Mouse (Mus musculus) embryonic fibroblast, embryonic 13.5 days (primary cell): Measurements from ENCODE around the gene Slc4a10.

ENCODE experiments used
- CTCF ChIP-seq: IDR thresholded peaks from 2 replicates; pipeline ENCODE4 v1.5.1; 2011; ENCODE audit warnings: mild to moderate bottlenecking, control low read depth, low read length, moderate library complexity, borderline replicate concordance; ENCODE audit not compliant: insufficient read depth
- POLR2A ChIP-seq: IDR thresholded peaks from 2 replicates; pipeline ENCODE4 v1.6.1; 2011; ENCODE audit warnings: low read depth, mild to moderate bottlenecking, control low read depth, low read length, moderate library complexity

DNA sequence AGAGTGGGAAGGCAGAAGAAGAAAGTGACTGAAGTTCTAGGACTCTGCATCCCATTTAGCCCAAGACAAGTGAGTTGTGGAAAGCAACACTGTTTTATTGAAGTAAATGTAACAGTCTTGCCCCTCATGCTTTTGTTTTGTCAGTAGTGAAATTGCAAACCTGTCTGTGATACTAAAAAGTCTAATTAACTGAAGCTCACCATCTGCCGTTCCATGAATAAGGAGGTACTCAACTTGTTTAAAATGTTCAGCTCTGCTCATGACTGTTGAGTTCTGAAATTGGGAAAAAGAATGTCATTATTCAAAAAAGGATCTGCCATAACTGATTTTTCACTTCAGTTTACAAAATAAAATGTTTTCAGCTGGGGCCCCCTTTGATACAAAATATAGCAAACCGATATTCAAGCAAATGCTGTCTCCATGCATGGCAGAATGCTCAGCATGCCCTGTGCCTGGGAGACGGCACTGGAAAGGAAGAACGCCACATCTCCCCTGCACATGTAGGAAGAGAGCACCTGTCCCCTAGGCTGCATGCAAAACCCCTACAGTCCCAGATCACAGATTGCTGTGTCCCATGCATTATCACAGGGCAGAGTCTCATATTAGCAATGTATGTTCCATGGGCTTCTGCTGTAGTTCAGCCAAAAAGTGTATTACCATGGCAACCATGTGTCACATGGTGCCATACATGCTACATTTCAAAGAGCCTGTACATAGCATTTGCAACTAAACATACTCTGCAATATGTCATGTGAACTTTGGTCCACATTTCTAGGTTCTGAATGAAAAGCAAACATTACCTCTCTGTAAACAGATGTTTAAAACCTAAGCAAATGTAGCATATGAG, 288.4 kb downstream of the Slc4a10 start:
- TF ChIP-seq POLR2A (no peak), CTCF (no peak)
